Mouse (Mus musculus) myocyte (in vitro differentiated cells): Measurements from ENCODE around the gene Zfp213.

ENCODE experiments used
- CEBPB ChIP-seq: IDR thresholded peaks from 2 replicates; pipeline ENCODE4 v1.6.1; 2011; ENCODE audit warnings: mild to moderate bottlenecking, moderate library complexity; ENCODE audit not compliant: poor library complexity, insufficient read depth, severe bottlenecking
- E2F4 ChIP-seq: IDR thresholded peaks from one replicate; pipeline ENCODE4 v1.6.1; 2011; ENCODE audit warnings: mild to moderate bottlenecking, control low read depth, moderate library complexity; ENCODE audit not compliant: insufficient read depth
- MYOG ChIP-seq, 3 experiments: IDR thresholded peaks; one replicate each; pipeline ENCODE4 v1.6.1; 2011; ENCODE audit warnings: control low read depth in 2 of 3, low read depth in 2 of 3, mild to moderate bottlenecking in 2 of 3; ENCODE audit not compliant: insufficient read length in 2 of 3, control insufficient read depth in 1 of 3, insufficient read depth in 1 of 3
- POLR2A ChIP-seq: IDR thresholded peaks from one replicate; pipeline ENCODE4 v1.6.1; 2011; ENCODE audit warnings: low read depth, mild to moderate bottlenecking, control low read depth, moderate library complexity; ENCODE audit not compliant: insufficient read length
- POLR2AphosphoS2 ChIP-seq: IDR thresholded peaks from one replicate; pipeline ENCODE4 v1.6.1; 2011; ENCODE audit warnings: low read depth, control low read depth; ENCODE audit not compliant: insufficient read length
- REST ChIP-seq: IDR thresholded peaks from one replicate; pipeline ENCODE4 v1.6.1; 2011; ENCODE audit warnings: mild to moderate bottlenecking, control low read depth, moderate library complexity; ENCODE audit not compliant: insufficient read depth, insufficient read length
- TCF12 ChIP-seq: IDR thresholded peaks from one replicate; pipeline ENCODE4 v1.6.1; 2011; ENCODE audit warnings: mild to moderate bottlenecking, control low read depth; ENCODE audit not compliant: poor library complexity, insufficient read depth, severe bottlenecking
- USF1 ChIP-seq: IDR thresholded peaks from one replicate; pipeline ENCODE4 v1.6.1; 2011; ENCODE audit warnings: low read depth, mild to moderate bottlenecking, control low read depth, moderate library complexity

GRCm38 (mm10) chr17:23542835-23543234 lies 21.2 kb downstream of the Zfp213 start:
- TF ChIP-seq POLR2A (no peak), TCF12 (no peak), POLR2AphosphoS2 (no peak), MYOG (IDR thresholded peaks at IDR 0.05; ENCODE audit: control insufficient read depth in 1 of 3, insufficient read depth in 1 of 3, insufficient read length in 2 of 3, low read depth in 2 of 3) (no peak), E2F4 (no peak), CEBPB (no peak), REST (no peak), USF1 (no peak)
